Mouse (Mus musculus): ENCODE results near the gene Paxip1.

Paxip1 gene

GRCm38 (mm10) chr5:27791303-27792172 is at the start of gene Paxip1:
Paxip1 (minus strand) TSS chr5:27791691.
- DNase-seq (ENCODE audit: low spot score in 2 of 2): peak; percentile 97

- DNase-seq (ENCODE audit: low spot score in 2 of 2): no peak
These were observed 46.6 kb upstream of the Paxip1 start for GRCm38 (mm10) chr5:27838061-27838460.

GRCm38 (mm10) chr5:27835096-27835495 is 43.6 kb upstream of the Paxip1 start:
- DNase-seq (ENCODE audit: low spot score in 2 of 2): no peak

- no peak for DNase-seq (ENCODE audit: low spot score in 2 of 2)
These were observed 36.5 kb upstream of the Paxip1 start for GRCm38 (mm10) chr5:27827971-27828370.

GRCm38 (mm10) chr5:27821161-27821560 is 29.7 kb upstream of the Paxip1 start:
- no peak for DNase-seq (ENCODE audit: low spot score in 2 of 2)

- DNase-seq (ENCODE audit: low spot score in 2 of 2): no peak
These were observed 27.6 kb upstream of the Paxip1 start for GRCm38 (mm10) chr5:27818840-27819672.

GRCm38 (mm10) chr5:27814282-27814681 is 22.8 kb upstream of the Paxip1 start:
- DNase-seq (ENCODE audit: low spot score in 2 of 2): no peak

GRCm38 (mm10) chr5:27793923-27794322 is 2.4 kb upstream of the Paxip1 start:
- DNase-seq (ENCODE audit: low spot score in 2 of 2): peak; percentile 70 to 85

- DNase-seq (ENCODE audit: low spot score in 2 of 2): no peak
These were observed 1.2 kb upstream of the Paxip1 start for GRCm38 (mm10) chr5:27792531-27793205.

- no peak for DNase-seq (ENCODE audit: low spot score in 2 of 2)
These were observed 631 bp upstream of the Paxip1 start for GRCm38 (mm10) chr5:27792173-27792470.

- peak; percentile 52 to 61 for DNase-seq (ENCODE audit: low spot score in 2 of 2)
These were observed 592 bp downstream of the Paxip1 start for GRCm38 (mm10) chr5:27790910-27791288.

- DNase-seq (ENCODE audit: low spot score in 2 of 2): peak in 1 of 2 experiments; percentile 16
These were observed 1.2 kb downstream of the Paxip1 start for GRCm38 (mm10) chr5:27790086-27790909.

GRCm38 (mm10) chr5:27789586-27789985 is 1.9 kb downstream of the Paxip1 start:
- DNase-seq (ENCODE audit: low spot score in 2 of 2): no peak

- DNase-seq (ENCODE audit: low spot score in 2 of 2): no peak
These were observed 8.1 kb downstream of the Paxip1 start for GRCm38 (mm10) chr5:27783381-27783780.

GRCm38 (mm10) chr5:27767948-27768347 is 23.5 kb downstream of the Paxip1 start:
- no peak for DNase-seq (ENCODE audit: low spot score in 2 of 2)

GRCm38 (mm10) chr5:27765780-27766179 is 25.7 kb downstream of the Paxip1 start:
- DNase-seq (ENCODE audit: low spot score in 2 of 2): no peak

- DNase-seq (ENCODE audit: low spot score in 2 of 2): no peak
These were observed 46.5 kb downstream of the Paxip1 start for GRCm38 (mm10) chr5:27744944-27745343.

GRCm38 (mm10) chr5:27739216-27739615 is 52.3 kb downstream of the Paxip1 start:
- no peak for DNase-seq (ENCODE audit: low spot score in 2 of 2)

- DNase-seq (ENCODE audit: low spot score in 2 of 2): no peak
These were observed 54.3 kb downstream of the Paxip1 start for GRCm38 (mm10) chr5:27737168-27737567.

GRCm38 (mm10) chr5:27732288-27732868 is 59.1 kb downstream of the Paxip1 start:
- DNase-seq (ENCODE audit: low spot score in 2 of 2): peak; percentile 42 to 54

- no peak for DNase-seq (ENCODE audit: low spot score in 2 of 2)
These were observed 60.1 kb downstream of the Paxip1 start for GRCm38 (mm10) chr5:27731392-27731791.

Measured in frontal cortex, postnatal 36 days (tissue).